Mouse (Mus musculus) ES-Bruce4 (cell line): ENCODE measurements at regions not wholly inside any gene's neighbourhood (a gene's known extent, or its start where the extent isn't known, plus 50 kb on each side); places are given as distances from the start of the nearest gene placed in this dataset.

Experiments used
- H3K27ac ChIP-seq: 2 replicates; pipeline ENCODE4 v1.5.1; 2012; ENCODE audit warnings: low read length, inconsistent platforms; ENCODE audit not compliant: insufficient read depth
- H3K27me3 ChIP-seq: 2 replicates; pipeline ENCODE4 v1.6.1; 2012; ENCODE audit warnings: mild to moderate bottlenecking, low read length, inconsistent platforms; ENCODE audit not compliant: control insufficient read depth, poor library complexity, insufficient read depth, severe bottlenecking
- H3K36me3 ChIP-seq: 2 replicates; pipeline ENCODE4 v1.6.1; 2012; ENCODE audit warnings: inconsistent platforms, mild to moderate bottlenecking, low read length, moderate library complexity; ENCODE audit not compliant: control insufficient read depth, poor library complexity, insufficient read depth, severe bottlenecking
- H3K4me1 ChIP-seq: one replicate; pipeline ENCODE4 v1.8.1; 2011; ENCODE audit warnings: low read length; ENCODE audit not compliant: control insufficient read depth, insufficient read depth
- H3K4me3 ChIP-seq: 2 replicates; pipeline ENCODE4 v1.5.1; 2011; ENCODE audit warnings: low read depth, mild to moderate bottlenecking, low read length
- H3K9ac ChIP-seq: 2 replicates; pipeline ENCODE4 v1.6.1; 2012; ENCODE audit warnings: low read depth, mild to moderate bottlenecking, inconsistent platforms; ENCODE audit not compliant: poor library complexity, severe bottlenecking
- H3K9me3 ChIP-seq: replicated peaks from 2 replicates; pipeline ENCODE4 v1.6.1; 2012; ENCODE audit warnings: mild to moderate bottlenecking, low read length, inconsistent platforms; ENCODE audit not compliant: control insufficient read depth, poor library complexity, insufficient read depth, severe bottlenecking
- CTCF ChIP-seq: IDR thresholded peaks from one replicate; pipeline ENCODE4 v1.8.1; 2011; ENCODE audit warnings: low read depth, low read length
- EP300 ChIP-seq: IDR thresholded peaks from 2 replicates; pipeline ENCODE4 v1.6.1; 2011; ENCODE audit warnings: low read depth, low read length; ENCODE audit not compliant: insufficient read depth
- POLR2A ChIP-seq: IDR thresholded peaks from one replicate; pipeline ENCODE4 v1.8.1; 2011; ENCODE audit warnings: low read length; ENCODE audit not compliant: insufficient read depth

- no peak overlapping the region for H3K9ac ChIP-seq
- no peaks in the 10 kb centered on the region for H3K36me3 ChIP-seq
- TF ChIP-seq EP300, result no peak
- no peak for TF ChIP-seq POLR2A
- no peak for TF ChIP-seq CTCF
- H3K27ac ChIP-seq, result no peak overlapping the region
- H3K4me3 ChIP-seq, result no peak overlapping the region
- H3K4me1 ChIP-seq, result no peaks in the 10 kb centered on the region
- H3K27me3 ChIP-seq, result no peaks in the 10 kb centered on the region
- H3K9me3 ChIP-seq, result no peaks in the 10 kb centered on the region
Measured at GRCm38 (mm10) chr3:70190741-70191140, 183.3 kb downstream of the Otol1 start.

DNA sequence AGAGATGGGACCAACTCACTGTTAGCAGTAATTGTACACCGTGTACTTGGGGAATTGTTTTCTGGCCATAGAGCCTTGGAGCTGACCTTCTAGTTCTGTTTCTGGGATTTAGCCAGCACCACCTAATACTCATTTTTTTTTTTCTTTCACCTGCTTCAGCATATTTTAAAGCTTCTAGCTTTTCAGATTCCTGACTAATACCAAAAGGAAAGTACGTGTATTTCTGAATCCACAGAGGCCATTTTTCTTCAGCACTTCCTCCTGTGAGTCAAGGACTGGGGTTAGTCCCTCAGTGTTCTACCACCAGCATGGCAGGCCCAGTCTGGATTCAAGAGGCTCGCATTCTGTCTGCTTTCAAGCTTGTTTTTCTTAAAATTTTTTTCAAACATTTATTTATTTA, 189.3 kb downstream of the Otol1 start:
- no peak overlapping the region for H3K27ac ChIP-seq
- H3K36me3 ChIP-seq, result no peaks in the 10 kb centered on the region
- H3K4me1 ChIP-seq, result no peaks in the 10 kb centered on the region
- no peaks in the 10 kb centered on the region for H3K9me3 ChIP-seq
- TF ChIP-seq CTCF, result no peak
- no peak for TF ChIP-seq POLR2A
- no peak for TF ChIP-seq EP300
- no peak overlapping the region for H3K4me3 ChIP-seq
- H3K27me3 ChIP-seq, result no peaks in the 10 kb centered on the region
- H3K9ac ChIP-seq, result no peak overlapping the region

GRCm38 (mm10) chr3:70198890-70199289, 191.5 kb downstream of the Otol1 start:
- TF ChIP-seq EP300 (no peak), CTCF (no peak), POLR2A (no peak)
- H3K9ac ChIP-seq, result no peak overlapping the region

GRCm38 (mm10) chr3:70201334-70201943, 194.0 kb downstream of the Otol1 start:
- Histone ChIP-seq H3K9me3 (no peaks in the 10 kb centered on the region), H3K27ac (no peak overlapping the region), H3K4me3 (no peak overlapping the region), H3K9ac (no peak overlapping the region), H3K36me3 (no peaks in the 10 kb centered on the region), H3K27me3 (no peaks in the 10 kb centered on the region), H3K4me1 (no peaks in the 10 kb centered on the region)
- TF ChIP-seq CTCF (no peak), POLR2A (no peak)

More at GRCm38 (mm10) chr3:70198890-70199289, 191.5 kb downstream of the Otol1 start:
- no peaks in the 10 kb centered on the region for H3K9me3 ChIP-seq
- H3K4me3 ChIP-seq, result no peak overlapping the region
- no peak overlapping the region for H3K27ac ChIP-seq
- no peaks in the 10 kb centered on the region for H3K36me3 ChIP-seq
- no peaks in the 10 kb centered on the region for H3K4me1 ChIP-seq
- H3K27me3 ChIP-seq, result no peaks in the 10 kb centered on the region

DNA sequence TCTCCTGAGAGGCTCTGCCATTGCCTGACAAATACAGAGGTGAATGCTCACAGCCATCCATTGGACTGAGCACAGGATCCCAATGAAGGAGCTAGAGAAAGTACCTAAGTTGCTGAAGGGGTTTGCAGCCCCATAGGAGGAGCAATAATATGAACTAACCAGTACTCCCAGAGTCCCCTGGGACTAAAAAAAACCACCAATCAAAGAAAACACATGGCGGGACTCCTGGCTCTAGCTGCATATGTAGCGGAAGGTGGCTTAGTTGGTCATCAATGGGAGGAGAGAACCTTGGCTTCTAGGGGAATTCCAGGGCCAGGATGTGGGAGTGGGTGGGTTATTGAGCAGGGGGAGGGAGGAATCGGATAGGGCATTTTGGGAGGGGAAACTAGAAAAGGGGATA, 207.8 kb downstream of the Otol1 start:
- no peaks in the 10 kb centered on the region for H3K36me3 ChIP-seq
- no peaks in the 10 kb centered on the region for H3K4me1 ChIP-seq
- no peak overlapping the region for H3K9ac ChIP-seq
- no peak overlapping the region for H3K27ac ChIP-seq
- TF ChIP-seq POLR2A, result no peak
- no peak for TF ChIP-seq EP300
- TF ChIP-seq CTCF, result no peak
- no peaks in the 10 kb centered on the region for H3K9me3 ChIP-seq
- no peak overlapping the region for H3K4me3 ChIP-seq
- H3K27me3 ChIP-seq, result no peaks in the 10 kb centered on the region

GRCm38 (mm10) chr3:70216096-70216495, 208.7 kb downstream of the Otol1 start:
- H3K9me3 ChIP-seq, result no peaks in the 10 kb centered on the region
- H3K36me3 ChIP-seq, result no peaks in the 10 kb centered on the region
- no peak for TF ChIP-seq POLR2A
- no peak for TF ChIP-seq EP300
- TF ChIP-seq CTCF, result no peak
- no peak overlapping the region for H3K9ac ChIP-seq
- no peak overlapping the region for H3K4me3 ChIP-seq
- no peak overlapping the region for H3K27ac ChIP-seq
- no peaks in the 10 kb centered on the region for H3K4me1 ChIP-seq
- H3K27me3 ChIP-seq, result no peaks in the 10 kb centered on the region
